Mouse (Mus musculus) adipocyte (in vitro differentiated cells): ENCODE data around the gene Odf3b.

Experiments used
- DNase-seq: peaks from one replicate; pipeline ENCODE4 v3.0.0-alpha.2; 2016; ENCODE audit warnings: low spot score

Gene Odf3b

DNA sequence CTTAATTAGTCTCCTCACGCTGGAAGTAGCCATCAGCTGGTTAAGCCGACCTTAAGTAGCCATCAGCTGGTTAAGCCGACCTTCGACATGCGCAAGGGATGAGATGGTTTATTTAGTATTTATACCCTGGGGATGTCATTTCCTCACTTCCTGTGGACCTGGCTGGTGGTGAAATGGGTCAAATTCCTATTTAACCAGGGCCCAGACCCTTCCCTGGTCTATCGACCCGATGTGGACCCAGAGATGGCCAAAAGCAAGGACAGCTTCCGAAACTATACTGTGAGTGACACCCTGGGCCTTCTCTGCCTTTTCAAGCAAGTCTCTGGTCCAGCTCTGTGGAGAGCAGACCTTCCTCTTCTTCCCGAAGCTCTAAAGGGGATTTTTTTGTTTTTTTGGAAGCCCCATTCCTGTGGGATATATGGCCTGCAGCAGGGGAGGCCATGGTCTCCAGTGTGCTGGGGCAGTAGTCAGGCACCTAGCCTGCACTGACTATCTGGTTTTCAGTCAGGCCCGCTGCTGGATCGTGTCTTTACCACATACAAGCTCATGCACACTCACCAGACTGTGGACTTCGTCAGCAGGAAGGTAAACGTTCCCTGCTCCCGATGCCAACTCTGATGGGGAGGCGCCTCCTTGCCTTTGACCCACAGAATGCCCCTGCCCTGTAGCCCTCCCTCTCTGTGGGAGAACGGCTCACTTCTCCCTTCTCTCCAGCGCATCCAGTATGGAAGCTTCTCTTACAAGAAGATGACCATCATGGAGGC lies 44.1 kb downstream of the Odf3b start:
- no peak for DNase-seq

DNA sequence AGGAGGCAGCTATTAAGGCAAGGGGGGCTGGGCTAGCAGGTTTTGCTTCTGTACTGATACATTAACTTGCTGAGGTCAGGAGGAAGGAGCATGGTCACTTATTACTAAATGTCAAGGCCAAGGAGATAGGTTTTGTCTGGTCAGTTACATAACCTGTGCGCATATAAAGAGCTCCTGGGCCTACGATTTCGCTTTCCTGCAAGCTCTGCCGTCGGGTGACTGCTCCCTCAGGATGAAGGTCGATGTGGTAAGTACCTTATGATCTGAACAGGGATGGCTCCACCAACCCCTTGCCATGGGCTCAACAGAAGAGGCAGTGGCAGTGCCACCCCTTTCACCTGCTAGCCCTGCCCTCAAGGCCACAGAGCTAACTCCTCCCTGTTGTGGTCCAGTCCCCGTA lies 44.8 kb downstream of the Odf3b start, which contains the start of gene Miox:
Miox (plus strand) TSS at position 128 of the 400 bp plus-strand sequence.
- DNase-seq, result no peak
